Mouse (Mus musculus) spleen, adult 12 weeks (tissue): ENCODE results near the gene Bbs9.
A peak's percentile ranks its signal among the peaks of the same experiment; 100 is the strongest.

Experiments
- DNase-seq: peaks from one replicate; pipeline ENCODE4 v3.0.0; 2022; ENCODE audit warnings: low spot score

Gene Bbs9

GRCm38 (mm10) chr9:22695392-22695791 lies 219.9 kb downstream of the Bbs9 start:
- no peak for DNase-seq

- DNase-seq: no peak
Observed at GRCm38 (mm10) chr9:22696809-22697374, 221.4 kb downstream of the Bbs9 start.

- no peak for DNase-seq
Observed at GRCm38 (mm10) chr9:22697811-22698210, 222.3 kb downstream of the Bbs9 start.

GRCm38 (mm10) chr9:22698501-22698900 lies 223.0 kb downstream of the Bbs9 start:
- no peak for DNase-seq

- no peak for DNase-seq
Observed at GRCm38 (mm10) chr9:22702065-22702611, 226.6 kb downstream of the Bbs9 start.

GRCm38 (mm10) chr9:22702812-22703367 lies 227.4 kb downstream of the Bbs9 start:
- DNase-seq: no peak

- DNase-seq: no peak
Observed at GRCm38 (mm10) chr9:22703541-22703940, 228.0 kb downstream of the Bbs9 start.

- DNase-seq: no peak
Observed at GRCm38 (mm10) chr9:22707166-22707913, 231.8 kb downstream of the Bbs9 start.

GRCm38 (mm10) chr9:22708970-22709726 lies 233.6 kb downstream of the Bbs9 start:
- DNase-seq: no peak

GRCm38 (mm10) chr9:22710032-22710431 lies 234.5 kb downstream of the Bbs9 start:
- DNase-seq: no peak

- DNase-seq: no peak
Observed at GRCm38 (mm10) chr9:22711339-22711738, 235.8 kb downstream of the Bbs9 start.

- DNase-seq: no peak
Observed at GRCm38 (mm10) chr9:22712743-22713142, 237.2 kb downstream of the Bbs9 start.

GRCm38 (mm10) chr9:22713286-22713685 lies 237.8 kb downstream of the Bbs9 start:
- DNase-seq: peak; percentile 16

GRCm38 (mm10) chr9:22717583-22717982 lies 242.1 kb downstream of the Bbs9 start:
- DNase-seq: no peak

GRCm38 (mm10) chr9:22718174-22718823 lies 242.8 kb downstream of the Bbs9 start:
- no peak for DNase-seq

GRCm38 (mm10) chr9:22732646-22733045 lies 257.1 kb downstream of the Bbs9 start:
- DNase-seq: no peak

- no peak for DNase-seq
Observed at GRCm38 (mm10) chr9:22734954-22735353, 259.4 kb downstream of the Bbs9 start.

GRCm38 (mm10) chr9:22735385-22735784 lies 259.9 kb downstream of the Bbs9 start:
- no peak for DNase-seq

- no peak for DNase-seq
Observed at GRCm38 (mm10) chr9:22737893-22738292, 262.4 kb downstream of the Bbs9 start.

- DNase-seq: no peak
Observed at GRCm38 (mm10) chr9:22738861-22739260, 263.3 kb downstream of the Bbs9 start.

- no peak for DNase-seq
Observed at GRCm38 (mm10) chr9:22741967-22742366, 266.5 kb downstream of the Bbs9 start.

GRCm38 (mm10) chr9:22748617-22749016 lies 273.1 kb downstream of the Bbs9 start:
- DNase-seq: no peak
